Mouse (Mus musculus): ENCODE results near the gene Lrrc2.

Lrrc2 gene

DNA sequence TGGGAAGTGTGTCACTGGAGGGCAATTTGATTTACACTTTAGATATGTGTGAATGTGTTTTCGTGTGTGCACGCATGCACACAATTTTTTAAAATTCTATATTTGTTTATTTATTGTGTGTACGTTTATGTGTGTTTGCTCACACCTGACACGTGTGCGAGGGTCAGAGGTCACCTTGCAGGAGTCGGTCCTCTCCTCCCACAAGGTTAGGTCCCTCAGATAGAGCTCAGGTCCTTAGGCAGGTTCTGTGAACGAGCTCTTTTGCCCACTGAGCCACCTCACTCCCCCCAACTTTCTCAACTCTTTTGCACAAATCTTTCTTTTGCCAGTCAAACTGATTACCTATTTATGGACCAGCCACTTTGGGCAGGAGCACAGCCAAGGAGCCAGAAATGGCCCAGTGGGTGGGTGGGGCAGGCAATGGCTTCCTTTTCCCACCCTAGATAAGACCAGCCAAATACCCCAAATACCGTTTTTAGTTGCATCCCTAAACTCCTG lies 2.5 kb upstream of the Lrrc2 start:
- no peak for DNase-seq

DNA sequence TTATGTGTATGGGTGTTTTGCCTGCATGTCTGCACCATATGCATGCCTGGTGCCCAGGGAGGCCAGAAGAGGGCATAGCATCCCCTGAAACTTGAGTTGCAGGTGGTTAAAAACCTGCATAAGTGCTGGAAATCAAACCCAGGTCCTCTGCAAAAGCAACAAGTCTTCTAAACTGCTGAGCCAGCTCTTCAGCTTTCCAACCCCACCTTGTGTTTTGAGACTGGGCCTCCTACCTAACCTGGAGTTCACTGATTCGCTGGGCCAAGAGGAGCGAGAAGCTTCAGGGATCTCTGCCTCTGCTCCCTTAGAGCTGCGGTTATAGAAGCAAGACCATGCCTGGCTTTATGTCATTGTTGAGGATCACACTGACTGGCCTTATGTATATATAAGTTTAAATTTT lies 1.2 kb upstream of the Lrrc2 start:
- DNase-seq: no peak

DNA sequence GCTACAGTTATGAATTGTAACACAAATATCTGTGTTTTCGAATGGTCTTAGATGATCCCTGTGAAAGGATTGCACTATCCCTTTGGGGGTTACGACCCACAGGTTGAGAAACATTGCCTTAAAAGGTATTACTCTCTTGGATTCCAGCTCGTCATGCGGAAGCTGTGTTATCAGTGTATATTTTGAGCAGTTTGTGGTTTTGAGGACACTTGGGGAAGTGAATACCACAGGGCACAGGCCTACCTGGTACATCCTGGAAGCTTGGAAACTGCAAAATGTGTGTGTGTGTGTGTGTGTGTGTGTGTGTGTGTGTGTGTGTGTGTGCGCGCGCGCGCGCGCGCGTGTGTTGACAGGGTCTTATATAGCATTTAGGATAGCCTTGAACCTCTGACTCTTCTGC lies 521 bp downstream of the Lrrc2 start:
- DNase-seq: no peak

- DNase-seq: no peak
Observed at GRCm38 (mm10) chr9:110952398-110952797, 1.1 kb downstream of the Lrrc2 start.

GRCm38 (mm10) chr9:110952931-110953549 lies 1.7 kb downstream of the Lrrc2 start:
- no peak for DNase-seq

- peak; percentile 11 to 22 for DNase-seq
Observed at GRCm38 (mm10) chr9:110953550-110954461, 2.5 kb downstream of the Lrrc2 start.

- no peak for DNase-seq
Observed at GRCm38 (mm10) chr9:110954681-110955445, 3.5 kb downstream of the Lrrc2 start.

DNA sequence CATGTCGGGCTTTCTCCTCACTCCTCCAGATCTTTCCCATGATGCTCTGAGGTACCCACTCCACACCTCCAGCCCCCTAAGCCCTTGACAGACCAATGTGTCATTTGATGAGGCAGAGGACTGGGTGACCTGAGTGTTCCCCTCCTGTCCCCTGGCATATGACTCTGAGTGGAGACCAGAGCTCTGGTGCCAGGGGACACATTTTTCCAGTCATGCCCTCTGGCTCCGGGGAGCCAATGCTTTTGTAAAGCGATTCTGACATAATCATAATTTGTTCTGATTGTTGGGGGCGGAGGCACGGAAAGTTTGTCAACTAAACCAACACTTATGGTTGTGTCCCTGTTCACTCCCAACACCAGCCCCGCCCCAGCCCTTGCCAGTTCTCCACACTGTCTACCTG lies 4.6 kb downstream of the Lrrc2 start:
- DNase-seq: no peak

- no peak for DNase-seq
Observed at GRCm38 (mm10) chr9:110959669-110960068, 8.3 kb downstream of the Lrrc2 start.

DNA sequence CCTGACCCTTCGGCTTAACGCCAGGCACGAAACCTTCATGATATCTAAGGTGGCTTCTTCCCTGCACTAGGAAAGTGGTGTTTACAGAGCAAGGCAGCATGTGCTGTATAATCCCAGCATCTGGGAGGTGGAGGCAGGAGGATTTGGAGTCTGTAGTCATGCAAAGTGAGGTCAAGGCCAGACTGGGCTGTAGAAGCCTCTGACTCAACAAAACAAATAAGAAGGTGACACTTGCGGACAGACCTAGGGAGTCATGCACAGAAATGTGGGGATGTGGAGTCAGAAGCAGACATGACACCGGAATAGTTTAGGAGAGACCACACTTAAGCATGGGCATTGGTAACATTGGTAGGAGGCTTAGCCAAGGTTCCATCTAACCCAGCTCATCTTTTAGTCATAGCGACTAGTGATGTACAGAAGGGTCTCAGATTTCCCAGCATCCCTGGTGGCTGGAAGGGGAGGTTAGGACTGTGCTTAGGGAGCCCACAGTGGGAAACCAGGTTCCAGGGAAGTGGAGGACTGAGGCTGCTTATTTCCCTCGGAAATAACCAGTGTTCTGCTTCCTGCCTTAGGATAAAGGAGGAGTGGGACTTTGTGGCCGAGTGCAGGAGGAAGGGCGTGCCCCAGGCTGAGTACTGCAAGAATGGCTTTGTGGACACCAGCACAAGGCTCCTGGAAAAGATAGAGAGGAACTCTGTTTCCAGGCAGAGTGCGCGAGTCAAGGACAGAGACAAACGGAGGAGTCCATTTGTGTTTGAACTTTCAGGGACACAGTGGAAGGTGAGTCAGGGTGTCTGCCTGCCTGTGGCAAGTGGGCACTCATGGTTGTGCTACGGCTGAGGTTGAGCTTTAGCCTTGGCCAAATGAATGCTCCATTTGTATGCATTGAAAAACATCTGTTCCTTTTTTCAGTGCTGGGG lies 9.1 kb downstream of the Lrrc2 start:
- no peak for DNase-seq

GRCm38 (mm10) chr9:110961386-110961785 lies 10.0 kb downstream of the Lrrc2 start:
- DNase-seq: no peak

GRCm38 (mm10) chr9:110963566-110964115 lies 12.3 kb downstream of the Lrrc2 start:
- DNase-seq: no peak

- no peak for DNase-seq
Observed at GRCm38 (mm10) chr9:110965062-110965909, 13.9 kb downstream of the Lrrc2 start.

- no peak for DNase-seq
Observed at GRCm38 (mm10) chr9:110965910-110966231, 14.5 kb downstream of the Lrrc2 start.

- DNase-seq: no peak
Observed at GRCm38 (mm10) chr9:110979411-110979810, 28.1 kb downstream of the Lrrc2 start.

DNA sequence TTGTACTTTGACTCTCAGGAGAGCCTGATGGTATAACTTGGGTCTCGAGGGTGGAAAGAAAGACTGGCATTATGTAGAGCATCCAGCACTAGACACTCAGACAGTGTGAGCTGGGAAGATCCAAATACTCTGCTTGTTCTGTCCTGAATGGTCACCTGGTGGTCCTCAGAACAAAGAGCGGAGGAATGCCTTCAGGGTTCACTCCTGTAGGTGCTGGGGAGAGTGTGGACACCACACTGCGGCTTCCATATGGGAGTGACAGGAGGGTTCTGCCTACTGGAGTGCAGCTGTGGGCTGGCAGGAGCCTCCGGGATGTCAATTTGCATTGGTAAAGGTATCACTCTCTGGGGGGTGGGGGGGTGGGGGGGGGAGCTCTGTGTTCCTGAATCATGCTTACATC lies 31.0 kb downstream of the Lrrc2 start:
- DNase-seq: no peak

DNA sequence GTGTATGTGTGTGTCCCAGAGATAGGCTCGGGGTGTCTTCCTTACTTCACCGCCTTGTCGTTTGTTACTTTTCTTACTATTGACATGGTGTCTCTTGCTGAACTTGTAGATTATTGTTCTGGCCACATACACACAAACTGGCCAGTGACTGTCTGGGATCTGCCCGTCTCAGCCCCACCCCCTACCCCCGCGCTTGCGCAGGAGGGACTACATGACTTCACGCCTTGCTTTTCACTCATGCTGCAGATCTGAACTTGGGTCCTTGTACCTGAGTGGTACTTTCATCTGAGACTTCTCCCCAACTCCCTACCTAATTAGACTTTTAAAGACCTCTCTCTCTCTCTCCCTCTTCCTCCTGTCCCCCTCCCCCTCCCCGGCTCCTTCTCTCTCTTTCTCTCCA lies 32.8 kb downstream of the Lrrc2 start:
- DNase-seq: no peak

DNA sequence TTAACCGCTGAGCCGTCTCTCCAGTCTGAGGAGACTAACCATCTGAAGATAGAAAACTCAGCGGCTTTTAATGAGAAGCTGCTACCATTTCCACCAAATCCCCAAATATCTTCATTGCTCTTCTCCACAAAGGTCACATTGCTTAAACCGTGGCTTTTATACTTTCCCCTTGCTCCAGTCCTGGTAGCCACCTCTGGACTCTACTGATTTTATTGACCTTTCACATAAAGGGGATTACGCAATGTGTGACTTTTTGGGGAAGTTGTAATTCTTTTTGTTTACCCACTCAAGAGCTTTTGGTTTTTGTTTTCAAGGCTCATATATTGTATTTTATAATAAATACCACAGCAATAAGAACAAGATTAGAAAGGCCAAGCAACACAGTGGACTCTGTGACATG lies 34.2 kb downstream of the Lrrc2 start:
- DNase-seq: no peak

GRCm38 (mm10) chr9:110985951-110986350 lies 34.6 kb downstream of the Lrrc2 start:
- no peak for DNase-seq

DNA sequence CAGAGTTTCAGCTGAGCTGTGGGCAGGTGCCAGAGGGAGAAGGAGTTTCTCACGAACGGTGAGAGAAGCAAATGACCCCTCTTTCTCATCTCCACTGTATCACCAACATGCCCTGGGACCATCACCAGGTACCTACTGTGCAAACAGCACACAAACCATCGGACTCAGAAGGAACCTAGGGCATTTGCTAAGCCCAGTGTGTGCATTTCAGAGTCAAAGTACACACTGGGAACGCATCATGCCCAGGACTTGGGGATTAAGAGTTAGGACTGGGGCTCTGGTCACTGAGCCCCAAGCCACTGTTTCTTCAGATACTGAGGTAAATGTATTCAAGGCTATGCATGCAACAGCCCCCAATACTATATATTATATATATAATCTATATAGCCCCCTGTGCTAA lies 36.0 kb downstream of the Lrrc2 start:
- DNase-seq: no peak

- no peak for DNase-seq
Observed at GRCm38 (mm10) chr9:110988078-110988477, 36.7 kb downstream of the Lrrc2 start.
